Mouse (Mus musculus) ES-Bruce4 (cell line): Measurements from ENCODE around the gene Tcn2.

ENCODE experiments used
- CTCF ChIP-seq: IDR thresholded peaks from one replicate; pipeline ENCODE4 v1.8.1; 2011; ENCODE audit warnings: low read depth, low read length
- EP300 ChIP-seq: IDR thresholded peaks from 2 replicates; pipeline ENCODE4 v1.6.1; 2011; ENCODE audit warnings: low read depth, low read length; ENCODE audit not compliant: insufficient read depth
- POLR2A ChIP-seq: IDR thresholded peaks from one replicate; pipeline ENCODE4 v1.8.1; 2011; ENCODE audit warnings: low read length; ENCODE audit not compliant: insufficient read depth

DNA sequence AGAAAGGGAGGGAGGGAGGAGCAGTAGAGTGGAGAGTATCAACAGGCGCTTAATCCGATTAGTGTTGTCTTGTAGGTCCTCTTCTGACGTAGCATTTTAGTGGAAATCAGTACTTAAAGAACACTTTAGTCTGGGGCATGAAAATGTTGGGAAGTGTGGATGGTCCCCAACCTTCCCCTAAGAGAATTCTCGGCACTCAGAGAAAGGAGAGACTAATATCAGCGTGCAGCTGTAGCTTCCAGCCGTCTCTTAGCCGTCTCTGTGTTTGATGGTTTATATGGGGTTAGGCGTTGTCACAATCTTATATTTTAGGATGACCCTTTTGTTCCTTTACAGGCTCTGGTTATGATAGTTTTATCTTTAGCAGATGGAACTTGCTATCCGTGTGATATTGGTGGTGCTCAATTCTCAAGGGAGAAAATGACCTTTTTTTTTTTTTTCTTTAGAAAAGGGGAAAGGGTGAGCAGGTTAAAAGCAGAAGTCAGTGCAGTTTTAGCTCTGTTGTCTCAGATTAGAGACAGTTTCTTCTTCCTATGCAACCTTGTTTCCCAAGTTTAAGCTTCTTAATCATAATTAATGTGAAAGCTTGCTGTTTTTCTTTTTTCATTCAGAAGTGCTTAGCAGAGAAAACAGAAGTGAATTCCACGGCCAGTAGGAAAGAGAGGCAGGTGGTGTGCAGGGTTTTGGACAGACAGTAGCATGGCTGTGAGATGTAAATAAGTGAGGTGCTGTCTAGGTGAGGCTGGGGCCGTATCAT, 32.6 kb upstream of the Tcn2 start:
- TF ChIP-seq POLR2A = no peak
- no peak for TF ChIP-seq CTCF
- TF ChIP-seq EP300 = no peak
